Mouse (Mus musculus): ENCODE measurements around the gene Gm1123.

GRCm38 (mm10) chr9:98976081-98976480 lies 59.4 kb downstream of the Gm1123 start:
- TF ChIP-seq CTCF (IDR thresholded peaks at IDR 0.05; ENCODE audit: extremely low read depth, insufficient read length, insufficient replicate concordance, low read depth, low read length): no peak
- TF ChIP-seq POLR2A (IDR thresholded peaks at IDR 0.05; ENCODE audit: low read depth, low read length): no peak
